Mouse (Mus musculus): ENCODE data around the gene Hhat.

DNA sequence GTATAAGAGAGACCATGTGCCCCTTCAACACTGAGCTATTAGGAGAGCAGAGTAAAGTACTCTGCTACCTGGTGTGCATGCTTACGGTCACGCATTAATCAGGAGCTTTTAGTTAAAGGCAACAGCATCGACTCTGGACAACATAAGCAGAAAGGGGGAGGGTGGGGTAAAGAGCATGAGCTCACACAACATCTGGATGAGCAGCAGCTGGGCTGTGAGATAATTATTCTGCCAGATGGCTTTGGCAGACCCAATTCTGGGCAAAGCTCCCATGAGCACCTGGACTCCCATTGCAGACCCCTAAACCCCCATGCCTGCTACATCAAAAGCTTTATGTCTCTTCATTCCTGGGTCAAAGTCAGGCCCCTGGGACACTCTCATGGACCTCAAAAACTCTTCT lies 121.8 kb downstream of the Hhat start:
- TF ChIP-seq CTCF (IDR thresholded peaks at IDR 0.05; ENCODE audit: low read depth, low read length) (no peak), POLR2A (IDR thresholded peaks at IDR 0.05; ENCODE audit: borderline replicate concordance, low read depth, low read length) (no peak)

Measured in bone marrow macrophage, adult 2 months (primary cell).